Mouse (Mus musculus) heart, postnatal 25 days (tissue): ENCODE results near the gene Klf1. TPM values are rescaled to one million over a fixed set of nuclear protein-coding genes. Genes with fewer than 3 reads are reported as not detected.

Source experiments
- DNase-seq: peaks from one replicate; pipeline ENCODE4 v3.0.0; 2022; ENCODE audit warnings: low spot score
- intact Hi-C: fragments of 180-260 bp; cut with DNase I; formaldehyde crosslinking; loops from one replicate; pipeline ENCODE4 v1.15.1; 2025
- total RNA-seq, 2 experiments: library from RNA; stranded (reverse); gene quantifications; 2 replicates each; pipeline ENCODE4 v1.2.3; 2021

The Klf1 gene
- not detected for total RNA-seq

- intact Hi-C loops, result loop anchor here (2.0 kb wide), 1 partner anchor 45 kb away; the partner anchor contains the start of gene Farsa
- no peak for DNase-seq
These were observed at the start of gene Klf1 for GRCm38 (mm10) chr8:84901752-84902151. TSS of gene Klf1 (plus strand) at chr8:84901928.

DNA sequence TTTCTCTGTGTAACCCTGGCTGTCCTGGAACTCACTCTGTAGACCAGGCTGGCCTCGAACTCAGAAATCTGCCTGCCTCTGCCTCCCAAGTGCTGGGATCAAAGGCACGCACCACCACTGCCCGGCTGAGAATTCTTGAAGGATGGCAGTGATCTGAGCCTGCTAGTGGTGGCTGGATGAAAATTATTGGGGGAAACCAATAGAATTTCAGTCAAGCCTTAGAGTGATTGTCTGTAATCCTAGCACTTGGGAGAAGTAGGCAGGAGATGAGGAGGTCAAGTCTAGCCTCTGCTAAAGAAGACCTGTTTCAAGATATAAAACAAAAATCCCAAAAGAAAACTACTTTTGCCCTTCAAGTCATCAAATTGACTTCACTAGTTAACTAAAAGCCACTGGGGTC, 45.3 kb upstream of the Klf1 start:
- DNase-seq, result no peak
- intact Hi-C loops, result loop anchor here (2.0 to 5.0 kb wide), 2 partner anchors 36 to 46 kb away; partner anchors contain the start of gene Gcdh

DNA sequence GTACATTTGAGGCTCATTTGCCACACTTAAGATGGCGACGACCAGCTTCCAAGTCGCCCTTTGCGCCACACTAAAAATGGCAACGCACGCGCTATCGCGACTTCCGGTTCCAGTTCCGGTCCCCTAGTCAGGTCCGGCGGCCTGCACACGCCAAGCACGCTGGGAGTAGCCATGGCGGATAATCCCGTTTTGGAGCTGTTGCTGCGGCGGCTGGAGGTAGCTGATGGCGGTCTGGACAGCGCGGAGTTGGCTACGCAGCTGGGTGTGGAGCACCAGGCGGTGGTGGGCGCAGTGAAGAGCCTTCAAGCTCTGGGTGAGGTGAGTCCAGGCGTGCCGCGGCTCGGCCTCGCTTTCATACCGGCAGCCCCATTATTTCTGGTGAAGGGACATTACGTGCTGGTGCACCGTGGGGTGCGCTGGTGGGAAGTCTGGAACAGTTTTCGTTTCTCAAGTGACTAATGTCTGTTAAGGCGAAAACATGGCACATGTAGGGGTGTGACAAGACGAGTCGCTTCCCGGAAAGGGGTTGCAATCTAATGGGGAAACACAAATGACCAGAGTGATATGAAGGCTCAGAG, 44.8 kb upstream of the Klf1 start, which contains the start of gene Farsa:
Gene Farsa (plus strand): TSS at position 126 of the 578 bp plus-strand sequence.
- intact Hi-C loops, result loop anchor here (2.0 to 5.0 kb wide), 2 partner anchors 35 to 46 kb away; partner anchors contain the start of gene Gcdh

GRCm38 (mm10) chr8:84871376-84872308, 30.1 kb upstream of the Klf1 start, which contains the start of gene Syce2:
TSS of gene Syce2 (plus strand) at chr8:84872111.
- intact Hi-C loops, result no loop called here
- DNase-seq, result peak; percentile 26

More for the DNA sequence above, 44.8 kb upstream of the Klf1 start, which contains the start of gene Farsa:
- peak; percentile 85 for DNase-seq

- DNase-seq, result no peak
- intact Hi-C loops, result no loop called here
These were observed 29.3 kb upstream of the Klf1 start for GRCm38 (mm10) chr8:84872309-84872965.

GRCm38 (mm10) chr8:84873016-84873415, 28.7 kb upstream of the Klf1 start:
- intact Hi-C loops, result no loop called here
- no peak for DNase-seq

- DNase-seq, result no peak
- intact Hi-C loops, result no loop called here
These were observed 27.4 kb upstream of the Klf1 start for GRCm38 (mm10) chr8:84874339-84874738.

DNA sequence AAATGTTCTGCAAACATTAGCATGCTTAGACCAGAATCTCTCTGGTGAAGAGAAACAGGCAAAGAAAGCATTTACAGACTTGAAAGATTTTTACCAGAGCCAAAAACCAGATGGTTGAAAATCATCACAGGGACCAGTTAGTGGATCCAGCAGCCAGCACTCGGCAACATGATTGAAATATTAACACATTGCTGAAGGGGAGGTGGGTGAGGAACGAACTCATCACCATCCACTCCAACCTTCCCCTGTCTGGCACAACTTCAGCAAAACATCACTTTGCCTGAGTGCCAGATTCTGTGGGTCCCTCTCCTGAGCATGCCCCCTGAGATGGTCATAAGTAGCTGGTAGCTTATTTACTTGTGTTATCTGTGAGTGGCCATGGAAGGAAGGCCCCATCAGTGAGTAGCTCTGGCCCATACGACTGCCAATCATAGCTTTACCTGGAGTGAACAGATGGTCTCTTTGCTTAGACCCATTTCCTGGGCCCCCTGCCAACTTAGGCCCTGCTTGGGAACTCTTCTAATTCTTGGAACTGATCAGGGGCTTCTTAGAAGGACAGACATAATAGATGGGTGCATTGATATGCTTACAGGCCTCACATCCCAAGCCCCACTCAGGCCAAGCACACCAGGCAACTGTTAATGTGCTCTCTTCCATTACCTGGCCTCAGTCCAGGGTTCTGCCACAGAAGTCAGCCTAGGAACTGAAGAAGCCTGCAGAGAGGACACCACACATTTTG, 24.3 kb upstream of the Klf1 start:
- intact Hi-C loops, result no loop called here
- no peak for DNase-seq

DNA sequence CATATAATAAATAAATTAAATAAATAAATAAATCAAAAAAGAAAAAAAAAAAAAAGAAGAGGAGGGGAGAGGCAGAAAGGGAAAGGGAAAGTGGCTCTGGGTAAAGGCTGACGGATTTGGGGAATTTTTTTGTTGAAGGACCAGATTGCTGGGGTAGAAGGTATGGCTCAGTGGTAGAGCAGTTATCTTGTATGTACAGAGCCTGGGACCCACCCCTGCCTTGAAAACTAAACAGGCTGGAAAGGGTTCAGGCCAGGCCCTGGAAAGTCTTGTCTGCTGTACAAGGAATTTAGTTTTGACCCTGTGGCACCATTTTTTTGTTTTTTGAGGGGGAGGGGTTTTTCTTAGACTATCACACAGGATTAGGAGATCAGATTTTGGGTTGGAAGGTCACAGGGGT, 22.8 kb upstream of the Klf1 start:
- intact Hi-C loops, result no loop called here
- DNase-seq, result no peak

GRCm38 (mm10) chr8:84884728-84885127, 17.0 kb upstream of the Klf1 start:
- no peak for DNase-seq
- intact Hi-C loops, result no loop called here

GRCm38 (mm10) chr8:84888280-84888679, 13.4 kb upstream of the Klf1 start:
- no peak for DNase-seq
- intact Hi-C loops, result no loop called here

DNA sequence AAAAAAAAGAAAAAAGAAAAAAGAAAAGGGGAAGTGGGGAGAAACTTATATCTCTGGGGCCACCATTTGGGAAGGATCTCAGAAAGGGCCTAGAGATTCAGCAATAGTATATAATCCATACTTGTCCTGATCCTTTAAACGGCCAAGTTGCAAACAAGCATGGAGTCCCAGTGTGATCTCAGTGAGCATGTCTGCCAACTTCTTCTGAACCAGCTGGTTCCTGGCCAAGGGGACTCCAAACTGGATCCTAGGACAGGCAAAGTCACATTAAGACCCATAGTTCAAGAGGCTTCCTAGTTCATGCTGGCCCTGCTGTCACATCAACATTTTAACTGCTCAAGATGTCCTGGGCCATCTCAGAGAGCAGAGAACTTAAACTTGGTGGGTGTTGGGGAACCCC, 12.6 kb upstream of the Klf1 start:
- intact Hi-C loops, result no loop called here
- DNase-seq, result no peak

DNA sequence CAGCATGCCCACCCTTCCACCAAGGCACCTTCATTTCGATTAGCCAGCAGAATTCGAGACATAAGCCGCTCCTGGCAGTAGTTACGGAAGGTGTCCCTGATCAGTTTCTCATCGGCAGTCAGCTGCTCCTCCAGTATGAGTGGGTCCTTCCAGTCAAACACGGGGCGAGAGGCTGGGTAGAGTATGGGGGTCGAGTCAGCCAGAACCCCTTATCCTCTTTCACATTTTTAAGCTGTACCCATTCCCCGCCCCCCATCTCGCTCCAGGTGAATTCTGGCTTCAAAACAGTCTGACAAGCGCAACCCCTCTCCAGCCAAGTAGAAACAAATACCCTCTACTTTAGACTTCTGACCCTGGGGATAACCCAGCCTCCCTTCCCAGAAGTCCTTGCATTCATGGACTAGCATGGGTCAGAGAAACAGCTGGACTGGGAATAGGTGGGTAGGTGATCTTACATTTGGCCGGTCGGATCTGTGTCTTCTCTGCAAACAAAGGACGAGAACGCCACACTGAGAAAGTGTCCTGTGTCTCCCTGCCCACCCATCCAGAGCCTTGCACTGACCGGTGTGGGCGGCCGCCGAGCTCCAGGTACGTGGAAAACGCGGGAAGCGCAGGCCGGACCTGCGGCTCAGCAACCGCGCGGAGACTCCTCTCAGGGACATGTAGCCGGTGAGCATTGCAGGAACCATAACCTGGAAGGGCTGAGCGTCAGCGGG, 8.6 kb upstream of the Klf1 start:
- intact Hi-C loops, result loop anchor here (5.0 kb wide), 1 partner anchor 36 kb away; the partner anchor contains the start of gene Farsa
- no peak for DNase-seq

DNA sequence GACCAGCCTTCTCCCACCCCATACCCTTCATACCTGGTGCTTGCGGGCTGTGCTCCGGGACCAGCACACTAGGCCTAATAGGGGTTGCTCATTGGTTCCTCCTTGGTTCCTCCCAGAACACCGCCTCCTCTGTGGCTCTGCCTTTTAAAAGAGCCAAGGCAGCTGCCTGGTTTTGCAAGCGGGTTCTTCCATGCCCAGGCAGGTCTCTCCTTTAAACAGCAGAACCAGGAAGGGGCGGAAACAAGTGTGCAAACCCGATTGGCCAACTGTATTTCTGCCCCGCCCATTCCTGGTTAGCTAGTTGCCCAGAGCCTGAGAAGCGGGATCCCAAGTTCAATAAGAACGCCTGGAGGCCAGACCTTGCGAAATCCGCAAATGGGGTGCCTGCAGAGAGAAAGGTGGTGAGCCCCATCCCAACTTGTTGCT, 8.0 kb upstream of the Klf1 start, which contains the start of gene Gcdh:
Gene Gcdh (minus strand): TSS at position 213 of the 426 bp plus-strand sequence.
- peak; percentile 90 for DNase-seq
- intact Hi-C loops, result loop anchor here (5.0 kb wide), 1 partner anchor 36 kb away; the partner anchor contains the start of gene Farsa

DNA sequence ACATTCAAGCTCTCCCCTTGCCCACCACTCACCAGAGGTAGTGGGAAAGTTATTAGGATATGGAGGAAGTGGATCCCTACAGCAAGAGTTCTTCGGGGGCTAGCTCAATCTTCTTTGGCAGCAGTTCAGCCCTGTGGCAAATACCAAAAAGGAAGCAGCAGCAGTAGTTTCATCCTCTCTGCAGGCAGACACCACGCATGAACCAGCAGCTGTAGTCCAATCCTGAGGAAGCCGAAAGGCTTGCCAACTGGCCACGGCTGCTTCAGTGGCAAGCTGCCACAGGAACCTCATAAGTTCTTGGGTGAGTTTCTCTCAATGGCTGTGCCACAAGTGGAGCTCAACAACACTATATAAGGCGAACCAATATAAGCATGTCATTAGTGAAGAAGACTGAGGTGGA, 5.8 kb upstream of the Klf1 start:
- intact Hi-C loops, result no loop called here
- no peak for DNase-seq

DNA sequence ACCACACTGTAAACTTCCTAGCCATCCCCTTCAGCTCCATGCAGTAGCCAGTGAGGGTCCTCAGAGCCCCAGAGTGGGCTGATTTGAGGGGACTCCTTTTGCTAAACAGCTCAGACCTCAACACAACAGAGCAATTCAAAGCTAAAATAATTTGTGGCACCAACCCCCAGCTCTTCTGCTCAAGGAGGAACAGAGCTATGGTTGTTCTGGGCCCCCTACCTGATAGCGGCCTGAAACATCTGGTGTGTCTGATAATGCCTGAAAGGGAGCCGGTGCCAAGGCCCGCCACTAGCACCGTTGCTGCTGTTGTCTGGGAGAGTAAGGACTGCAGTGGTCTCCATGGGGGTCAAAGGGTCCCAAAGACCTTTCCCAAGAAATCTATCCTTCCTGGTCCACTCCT, 657 bp upstream of the Klf1 start:
- intact Hi-C loops, result no loop called here
- no peak for DNase-seq

DNA sequence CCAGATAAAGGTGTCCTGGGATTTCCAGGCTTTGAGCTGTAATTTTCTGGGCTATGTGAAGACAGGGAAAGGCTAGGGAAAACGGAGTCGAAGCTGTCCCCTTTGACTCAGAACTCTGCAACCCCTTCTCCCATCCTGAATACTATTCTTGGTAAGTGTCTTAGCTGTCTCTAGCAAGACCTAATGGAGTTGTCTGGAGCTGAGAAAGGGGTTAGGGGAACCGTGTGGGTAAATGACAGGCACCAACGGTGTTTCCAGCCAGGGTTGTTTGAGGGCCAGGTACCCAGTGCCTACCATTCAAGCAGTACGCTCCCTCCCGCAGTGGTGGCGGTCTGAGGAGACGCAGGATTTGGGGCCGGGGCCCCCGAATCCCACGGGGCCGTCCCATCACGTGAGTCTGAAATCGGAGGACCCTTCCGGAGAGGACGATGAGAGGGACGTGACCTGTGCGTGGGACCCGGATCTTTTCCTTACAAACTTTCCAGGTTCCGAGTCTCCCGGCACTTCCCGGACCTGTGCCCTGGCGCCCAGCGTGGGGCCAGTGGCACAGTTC, 715 bp downstream of the Klf1 start:
- DNase-seq, result no peak
- intact Hi-C loops, result loop anchor here (2.0 kb wide), 1 partner anchor 46 kb away; the partner anchor contains the start of gene Farsa

- intact Hi-C loops, result loop anchor here (2.0 kb wide), 1 partner anchor 46 kb away; the partner anchor contains the start of gene Farsa
- DNase-seq, result peak; percentile 83
These were observed 1.4 kb downstream of the Klf1 start for GRCm38 (mm10) chr8:84902920-84903661.
